Mouse (Mus musculus) C3H10T1/2 (cell line): Measurements from ENCODE around the gene Gfpt2. TPM values are rescaled to one million over a fixed set of nuclear protein-coding genes. Genes with fewer than 3 reads are reported as not detected.

Experiments used
- polyA plus RNA-seq, 2 experiments: library from polyadenylated mRNA; unstranded; fragments of >200 nt; fragmentation: generic; extraction: Trizol; gene quantifications; one replicate each; pipeline ENCODE4 v1.2.1; 2012; ENCODE audit warnings: missing spikeins in 2 of 2

The Gfpt2 gene
- polyA plus RNA-seq = not detected

DNA sequence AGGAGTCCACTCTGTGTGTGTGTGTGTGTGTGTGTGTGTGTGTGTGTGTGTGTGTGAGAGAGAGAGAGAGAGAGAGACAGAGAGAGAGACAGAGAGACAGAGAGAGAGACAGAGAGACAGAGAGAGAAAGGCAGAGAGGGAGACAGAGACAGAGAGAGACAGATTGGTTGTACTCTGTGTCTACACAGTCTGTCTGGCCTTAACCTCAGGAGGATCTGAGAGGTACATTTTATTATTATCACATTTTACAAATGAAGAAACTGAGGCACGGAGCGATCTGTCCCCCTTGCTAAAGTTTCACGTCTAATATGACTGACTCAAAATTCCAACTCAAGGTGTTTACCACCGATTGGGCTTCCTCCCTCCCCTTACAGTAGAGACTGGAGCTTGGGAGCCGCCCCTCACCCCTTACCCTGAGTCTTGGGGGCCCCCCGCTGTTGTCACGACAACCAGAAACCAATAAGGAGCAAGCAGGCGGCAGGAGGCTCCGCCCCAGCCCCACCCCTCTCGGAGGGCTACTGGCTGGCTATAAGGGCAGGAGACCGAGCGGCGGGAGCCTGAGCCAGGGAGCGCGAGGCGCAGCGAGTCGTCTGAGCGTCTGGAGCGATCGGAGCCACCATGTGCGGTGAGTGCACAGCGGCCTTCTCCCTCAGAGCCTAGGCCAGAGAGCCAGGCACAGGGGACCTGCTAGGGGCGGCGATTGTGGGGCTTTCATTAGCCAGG is at the start of gene Gfpt2:
Gene Gfpt2 (plus strand): TSS at position 560 of the 723 bp plus-strand sequence.

DNA sequence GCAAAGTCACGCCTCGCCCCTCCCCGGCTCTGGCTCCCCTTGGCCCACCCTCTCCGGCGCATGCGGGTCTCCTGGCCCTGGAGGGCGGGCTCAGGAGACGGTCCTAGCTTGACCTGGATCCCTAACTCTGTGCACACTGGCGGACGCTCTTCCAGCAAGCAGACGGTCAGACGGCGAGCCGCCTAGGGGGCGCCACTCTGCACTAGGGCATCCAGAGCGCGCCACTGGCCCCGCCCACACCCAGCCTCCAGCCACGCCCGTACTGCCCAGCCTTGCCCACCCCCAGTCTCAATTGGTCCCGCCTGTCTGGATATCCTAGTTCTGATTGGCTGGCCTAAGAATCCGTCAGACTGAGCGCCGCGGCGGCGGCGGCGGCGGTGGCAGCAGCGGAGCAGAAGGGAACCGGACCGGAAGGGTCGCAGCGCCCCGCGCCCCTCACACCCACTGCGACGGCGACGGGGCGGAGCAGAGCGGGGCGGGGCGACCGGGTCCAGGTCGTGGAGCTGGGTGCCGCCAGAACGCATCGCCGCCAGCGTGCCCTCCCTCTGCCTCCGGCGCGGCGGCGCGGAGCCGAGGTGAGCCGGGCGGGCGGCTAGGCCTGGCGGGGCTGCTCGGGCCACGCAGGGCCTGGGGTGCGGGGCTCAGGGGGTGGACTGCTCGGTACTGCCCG is 52.6 kb downstream of the Gfpt2 start, which contains the start of gene Mapk9:
Gene Mapk9 (plus strand): TSS at position 351 of the 670 bp plus-strand sequence.

Other genes with a start within 250 kb of the Gfpt2 start
- gene Olfr1380, start 237.3 kb upstream of the Gfpt2 start, polyA plus RNA-seq = not detected
- gene Flt4, start 184.9 kb upstream of the Gfpt2 start, polyA plus RNA-seq = not detected
- not detected for gene Scgb3a1, start 130.6 kb upstream of the Gfpt2 start, polyA plus RNA-seq
- 10 to 100 TPM in 1 of 2 experiments, 1 to 10 TPM in 1; 1.2 to 10.5 TPM for gene Cnot6, start 81.5 kb upstream of the Gfpt2 start, polyA plus RNA-seq
- 10 to 100 TPM in 1 of 2 experiments, 1 to 10 TPM in 1; 2.1 to 13.8 TPM for gene Mapk9, start 52.6 kb downstream of the Gfpt2 start, polyA plus RNA-seq
- under 1 TPM in 1 of 2 experiments, not detected in 1; 0.02 TPM for gene Rasgef1c, start 107.7 kb downstream of the Gfpt2 start, polyA plus RNA-seq
- gene Rnf130, start 231.2 kb downstream of the Gfpt2 start, polyA plus RNA-seq = 1 to 10 TPM in 1 of 2 experiments, under 1 TPM in 1; 0.11 to 1.3 TPM